Mouse (Mus musculus) hindbrain, embryonic 16.5 days (tissue): ENCODE data around the gene Gm9573. TPM values are rescaled to one million over a fixed set of nuclear protein-coding genes. Genes with fewer than 3 reads are reported as not detected.
A peak's percentile ranks its signal among the peaks of the same experiment; 100 is the strongest.

Experiments
- ATAC-seq: fragments of 200-750 bp; cut with Nextera tagmentation; 2 replicates; pipeline ENCODE4 v1.8.0; 2017; ENCODE audit warnings: moderate TSS enrichment, moderate library complexity
- H3K27ac ChIP-seq: fragments of 300-500 bp; sonication (generic); 2 replicates; pipeline ENCODE4 v1.5.1; 2014; ENCODE audit warnings: low read depth, mild to moderate bottlenecking, control low read depth, low read length, moderate library complexity
- H3K27me3 ChIP-seq: fragments of 300-500 bp; sonication (generic); replicated peaks from 2 replicates; pipeline ENCODE4 v1.6.1; 2014; ENCODE audit warnings: low read length; ENCODE audit not compliant: control insufficient read depth, insufficient read depth
- H3K36me3 ChIP-seq: fragments of 300-500 bp; sonication (generic); 2 replicates; pipeline ENCODE4 v1.6.1; 2014; ENCODE audit warnings: mild to moderate bottlenecking, low read length, moderate library complexity, mixed read lengths; ENCODE audit not compliant: control insufficient read depth, insufficient read depth
- H3K4me1 ChIP-seq: fragments of 300-500 bp; sonication (generic); 2 replicates; pipeline ENCODE4 v1.6.1; 2014; ENCODE audit warnings: low read depth, low read length; ENCODE audit not compliant: control insufficient read depth, insufficient read depth
- H3K4me2 ChIP-seq: fragments of 300-500 bp; sonication (generic); 2 replicates; pipeline ENCODE4 v1.6.1; 2014; ENCODE audit warnings: mild to moderate bottlenecking, low read length, control low read depth, moderate library complexity
- H3K4me3 ChIP-seq: fragments of 300-500 bp; sonication (generic); 2 replicates; pipeline ENCODE4 v1.5.1; 2014; ENCODE audit warnings: mild to moderate bottlenecking, low read length, control low read depth, moderate library complexity
- H3K9ac ChIP-seq: fragments of 300-500 bp; sonication (generic); 2 replicates; pipeline ENCODE4 v1.6.1; 2014; ENCODE audit warnings: low read depth, mild to moderate bottlenecking, control low read depth, low read length, moderate library complexity
- H3K9me3 ChIP-seq: fragments of 300-500 bp; sonication (generic); 2 replicates; pipeline ENCODE4 v1.6.1; 2014; ENCODE audit warnings: mild to moderate bottlenecking, low read length, moderate library complexity; ENCODE audit not compliant: control insufficient read depth
- WGBS: fragments of 180-500 bp; shearing (Covaris S2); extraction: QIAGEN DNeasy Blood & Tissue Kit; methylation state at CpG from one replicate; pipeline ENCODE4 v1.1.7; 2014; 5-methylcytosine and 5-hydroxymethylcytosine counted together
- polyA plus RNA-seq: library from polyadenylated mRNA; unstranded; fragments of >200 nt; fragmentation: Nextera tagmentation; extraction: Ambion mirVana; gene quantifications from 2 replicates; pipeline ENCODE4 v1.2.1, GENCODE M21; 2015

Gm9573 gene
- polyA plus RNA-seq: not detected in 2 replicates

DNA sequence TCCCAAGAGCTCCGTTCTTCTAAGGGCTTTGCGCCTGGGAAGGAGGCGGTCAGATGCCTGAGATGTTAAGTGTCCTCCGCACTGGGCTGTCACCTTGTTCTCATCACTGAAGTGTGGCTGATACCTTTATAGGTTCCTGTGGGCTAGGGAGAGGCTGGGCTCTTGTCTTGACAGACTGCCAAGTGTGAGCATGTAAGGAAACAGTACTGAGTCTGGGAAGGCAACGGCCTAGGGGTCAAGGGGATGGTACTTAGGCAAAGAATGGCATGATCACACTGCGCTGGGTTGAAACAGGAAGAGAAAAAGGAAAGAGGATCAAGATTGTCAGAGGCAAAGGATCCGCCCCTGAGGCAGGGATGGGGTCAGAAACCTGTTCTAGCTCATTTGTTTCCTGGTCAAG is at the start of gene Gm9573:
TSS of gene Gm9573 (minus strand) at position 101 of the 400 bp plus-strand sequence.
- Histone ChIP-seq H3K36me3 (no peaks in the 10 kb centered on the region), H3K4me1 (no peaks in the 10 kb centered on the region), H3K4me3 (no peak within 1 kb of the TSS), H3K27me3 (no peaks in the 10 kb centered on the region), H3K9ac (no peak within 1 kb of the TSS), H3K9me3 (no peaks in the 10 kb centered on the region), H3K4me2 (no peak within 1 kb of the TSS), H3K27ac (no peak within 1 kb of the TSS)
- 90% methylated on average over 7 of the region's 7 CpGs for WGBS
- ATAC-seq: no peak

DNA sequence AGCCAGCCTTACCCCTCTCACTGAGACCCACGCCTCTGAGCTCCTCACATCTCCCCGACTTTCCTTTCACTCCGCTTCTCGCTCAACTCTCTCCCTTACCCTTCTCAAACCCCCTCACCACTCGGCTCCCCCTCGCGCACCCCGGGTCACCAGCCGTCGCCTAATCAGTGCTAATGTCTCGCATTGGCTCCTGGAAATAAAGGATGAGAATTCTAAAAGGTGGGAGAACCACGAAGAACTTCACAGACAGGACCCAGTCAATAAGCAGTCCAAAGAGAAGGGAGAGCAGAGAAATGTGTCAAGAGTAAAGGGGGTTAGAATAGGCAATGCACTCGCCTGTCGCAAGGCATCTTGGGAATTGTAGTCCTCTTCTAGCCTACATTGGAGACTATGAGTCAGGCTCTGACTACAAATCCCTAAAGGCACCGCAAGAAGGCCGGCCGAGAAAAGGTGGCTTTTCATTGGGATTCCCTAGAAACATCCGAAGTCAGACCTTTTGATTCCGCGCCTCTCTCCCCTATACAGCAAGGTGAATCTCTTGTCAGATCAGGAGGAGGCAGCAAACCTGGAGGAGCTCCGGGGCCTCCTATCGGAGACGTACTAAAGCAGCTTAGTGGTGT is 47.1 kb upstream of the Gm9573 start, which contains the start of gene Gtf2h4:
TSS of gene Gtf2h4 (minus strand) at position 324 of the 620 bp plus-strand sequence.
- Histone ChIP-seq H3K4me3 (peak within 1 kb of the TSS; percentile 58), H3K27me3 (no peaks in the 10 kb centered on the region), H3K27ac (no peak within 1 kb of the TSS; the same call in 1 of the 2 replicates), H3K4me1 (peaks cover 8% of the 10 kb centered on the region), H3K4me2 (peak within 1 kb of the TSS; percentile 57), H3K9me3 (no peaks in the 10 kb centered on the region), H3K9ac (peak within 1 kb of the TSS; percentile 81), H3K36me3 (0 out of 2 replicates have a peak, but pooled peaks cover 2% of the 10 kb centered on the region)
- ATAC-seq: peak; percentile 98
- 1% methylated on average over 23 of the region's 23 CpGs for WGBS

DNA sequence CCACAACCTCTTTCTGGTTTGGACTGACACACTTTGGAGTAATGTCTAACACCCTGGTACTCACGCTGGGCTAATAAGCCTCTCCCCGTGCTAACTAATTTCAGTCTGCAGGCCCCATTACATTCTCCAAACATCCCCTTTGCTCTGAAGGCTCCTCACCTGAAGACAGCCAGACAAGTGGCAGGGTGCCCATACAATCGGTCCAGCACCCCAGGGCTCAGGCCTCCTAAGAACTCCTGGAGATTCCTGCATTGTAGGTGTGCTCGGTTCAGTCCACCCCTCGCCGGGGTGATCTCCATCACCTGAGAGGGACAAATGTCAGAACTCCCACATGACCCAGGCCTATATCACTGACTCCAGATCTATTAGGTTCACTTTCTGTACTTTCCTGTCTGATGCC is 46.1 kb upstream of the Gm9573 start:
- H3K9ac ChIP-seq: no peak overlapping the region
- no peaks in the 10 kb centered on the region for H3K9me3 ChIP-seq
- H3K4me3 ChIP-seq: no peak overlapping the region
- no peak overlapping the region for H3K27ac ChIP-seq
- peaks cover 17% of the 10 kb centered on the region for H3K4me1 ChIP-seq
- ATAC-seq: no peak
- WGBS: 94% methylated on average over 6 of the region's 6 CpGs
- 0 out of 2 replicates have a peak, but pooled peaks cover 2% of the 10 kb centered on the region for H3K36me3 ChIP-seq
- no peak overlapping the region for H3K4me2 ChIP-seq
- no peaks in the 10 kb centered on the region for H3K27me3 ChIP-seq

DNA sequence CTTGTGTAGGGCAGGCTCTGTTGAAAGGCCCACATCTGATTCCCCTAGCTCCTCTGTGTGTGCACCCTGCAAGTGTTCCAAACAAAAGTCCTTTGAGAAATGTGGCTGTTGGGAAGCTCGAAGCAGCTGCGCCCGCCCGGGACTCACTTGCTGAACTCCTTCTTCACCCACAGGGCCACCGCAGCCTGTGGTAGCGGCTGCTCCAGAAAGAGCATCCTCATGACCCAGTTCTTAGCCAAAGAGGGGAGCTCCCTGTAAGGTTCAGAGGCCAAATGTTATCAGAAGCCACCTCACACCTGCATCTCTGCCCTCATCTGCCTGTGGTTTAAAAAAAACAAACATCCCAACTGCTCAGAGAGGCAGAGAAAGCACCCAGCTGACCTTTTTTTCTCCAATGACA is 45.4 kb upstream of the Gm9573 start:
- H3K27me3 ChIP-seq: no peaks in the 10 kb centered on the region
- 0 out of 2 replicates have a peak, but pooled peaks cover 2% of the 10 kb centered on the region for H3K36me3 ChIP-seq
- no peak overlapping the region for H3K4me3 ChIP-seq
- H3K4me2 ChIP-seq: no peak overlapping the region
- H3K9me3 ChIP-seq: no peaks in the 10 kb centered on the region
- H3K27ac ChIP-seq: no peak overlapping the region
- H3K4me1 ChIP-seq: peaks cover 17% of the 10 kb centered on the region
- ATAC-seq: no peak
- no peak overlapping the region for H3K9ac ChIP-seq
- WGBS: 93% methylated on average over 6 of the region's 6 CpGs

DNA sequence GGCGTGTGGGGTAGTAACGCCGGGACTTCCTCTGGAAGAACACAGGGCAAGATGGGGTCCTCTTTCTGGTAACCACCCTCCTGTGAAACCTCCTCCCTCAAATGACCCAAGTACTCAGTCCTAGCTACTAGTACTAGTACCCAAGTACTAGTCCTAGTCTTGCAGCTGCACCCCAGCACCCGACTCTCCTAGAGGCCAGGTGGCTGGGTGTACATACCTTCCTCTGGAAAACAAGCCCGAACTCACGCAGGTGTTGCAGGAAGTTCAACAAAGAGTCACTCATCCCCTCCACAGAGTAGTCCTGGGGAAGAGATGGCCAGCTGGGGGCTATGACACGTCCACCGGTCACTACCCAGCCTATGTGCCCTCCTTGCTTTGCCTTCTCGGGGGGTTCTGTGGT is 43.3 kb upstream of the Gm9573 start:
- no peak overlapping the region for H3K4me2 ChIP-seq
- 0 out of 2 replicates have a peak, but pooled peaks cover 2% of the 10 kb centered on the region for H3K36me3 ChIP-seq
- no peak overlapping the region for H3K4me3 ChIP-seq
- H3K4me1 ChIP-seq: peaks cover 25% of the 10 kb centered on the region
- H3K9me3 ChIP-seq: no peaks in the 10 kb centered on the region
- H3K27me3 ChIP-seq: no peaks in the 10 kb centered on the region
- H3K27ac ChIP-seq: no peak overlapping the region
- H3K9ac ChIP-seq: no peak overlapping the region
- WGBS: 95% methylated on average over 9 of the region's 9 CpGs
- no peak for ATAC-seq

DNA sequence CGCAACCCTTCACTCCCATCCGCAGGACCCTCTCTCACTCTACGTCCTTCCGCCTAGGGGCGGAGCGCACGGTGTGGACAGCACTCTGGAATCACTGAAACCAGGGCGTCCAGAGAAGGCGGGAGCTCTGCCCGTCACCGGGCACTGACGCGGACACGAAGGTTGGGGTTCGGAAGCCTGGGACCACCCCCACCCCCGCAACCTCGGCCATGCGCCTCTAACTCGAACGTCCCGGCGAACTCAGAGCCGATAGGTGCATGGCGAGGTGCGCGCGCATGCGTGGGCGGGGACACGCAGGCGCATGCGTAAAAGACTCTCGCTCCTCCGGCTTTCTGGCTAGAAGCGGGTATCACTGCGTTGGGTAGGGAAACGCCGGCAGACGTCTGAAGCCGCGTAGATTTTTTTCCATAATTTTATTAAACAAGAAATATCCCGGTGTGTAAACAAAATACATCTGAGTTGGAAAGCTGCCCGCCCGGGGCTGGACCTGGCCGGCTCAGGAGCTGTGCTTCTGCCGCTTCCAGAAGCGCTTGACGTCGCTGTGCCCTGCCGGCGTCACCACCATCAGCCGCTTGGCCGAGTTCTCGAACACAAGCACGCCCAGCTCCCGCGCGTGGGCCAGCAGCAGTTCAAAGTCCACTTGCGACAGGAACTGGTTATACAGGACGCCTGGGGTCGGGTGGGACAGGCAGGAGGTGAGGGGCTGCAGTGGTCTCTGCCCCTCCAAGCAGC is 41.1 kb upstream of the Gm9573 start, which contains the start of gene Vars2:
TSS of gene Vars2 (minus strand) at position 259 of the 732 bp plus-strand sequence.
- Histone ChIP-seq H3K9ac (peak within 1 kb of the TSS; percentile 89), H3K36me3 (peaks cover 9% of the 10 kb centered on the region; the same call in 1 of the 2 replicates), H3K27me3 (no peaks in the 10 kb centered on the region), H3K4me1 (peaks cover 18% of the 10 kb centered on the region), H3K9me3 (no peaks in the 10 kb centered on the region), H3K27ac (peak within 1 kb of the TSS; percentile 88), H3K4me3 (peak within 1 kb of the TSS; percentile 83), H3K4me2 (peak within 1 kb of the TSS; percentile 91)
- under 1% methylated on average over 61 of the region's 61 CpGs for whole genome bisulfite sequencing
- peak; percentile 92 for ATAC-seq

DNA sequence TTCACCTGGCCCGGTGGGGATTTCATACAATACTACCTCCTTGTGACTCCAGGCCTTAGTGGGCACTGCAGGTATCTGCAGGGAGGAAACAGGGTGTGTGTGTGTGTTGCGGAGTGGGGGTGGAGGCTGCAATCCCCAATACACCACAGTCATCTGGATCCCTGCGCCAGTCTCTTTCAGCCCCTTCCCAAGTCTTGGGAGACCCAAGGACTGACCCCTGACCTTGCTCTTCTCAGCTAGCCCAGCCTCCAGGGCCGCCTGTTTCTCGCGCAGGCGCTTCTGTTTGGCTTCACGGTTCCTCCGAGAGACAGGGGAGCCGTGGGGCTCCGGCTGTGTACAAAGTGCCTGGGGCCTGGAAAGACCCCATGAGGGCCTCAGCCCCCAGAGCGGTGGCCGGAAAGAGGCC is 40.4 kb upstream of the Gm9573 start:
- ATAC-seq: peak; percentile 54
- 6% methylated on average over 13 of the region's 13 CpGs for WGBS
- peak overlapping the region; percentile 89 for H3K9ac ChIP-seq
- peaks cover 10% of the 10 kb centered on the region; the same call in 1 of the 2 replicates for H3K36me3 ChIP-seq
- peak overlapping the region; percentile 88 for H3K27ac ChIP-seq
- H3K27me3 ChIP-seq: no peaks in the 10 kb centered on the region
- peaks cover 16% of the 10 kb centered on the region for H3K4me1 ChIP-seq
- H3K9me3 ChIP-seq: no peaks in the 10 kb centered on the region
- H3K4me2 ChIP-seq: peak overlapping the region; percentile 91
- H3K4me3 ChIP-seq: peak overlapping the region; percentile 83

DNA sequence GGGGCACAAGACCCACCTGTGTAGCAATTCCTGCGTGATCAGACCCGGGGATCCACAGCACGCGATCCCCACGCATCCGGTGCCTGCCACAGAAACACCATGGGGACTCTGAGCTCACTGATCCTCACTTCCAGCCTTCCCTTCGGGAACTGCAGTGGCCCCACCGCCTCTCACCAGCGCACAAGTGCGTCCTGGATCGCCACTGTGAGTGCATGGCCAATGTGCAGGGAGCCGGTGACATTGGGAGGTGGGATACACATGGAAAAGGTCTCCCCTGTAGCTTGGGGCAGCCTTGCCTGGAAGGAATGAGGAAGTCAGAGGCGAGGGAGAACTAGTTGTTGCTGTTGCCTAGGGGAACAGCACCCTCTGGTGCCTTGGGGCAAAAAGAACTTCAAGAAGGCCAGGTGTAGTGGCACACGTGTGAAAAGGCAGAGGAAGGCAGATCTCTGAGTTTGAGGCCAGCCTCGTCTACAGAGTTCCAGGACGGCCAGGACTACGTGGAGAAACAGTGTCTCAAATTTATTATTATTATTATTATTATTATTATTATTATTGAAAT is 39.6 kb upstream of the Gm9573 start:
- H3K4me2 ChIP-seq: no peak overlapping the region
- H3K27me3 ChIP-seq: no peaks in the 10 kb centered on the region
- no peak for ATAC-seq
- no peak overlapping the region for H3K9ac ChIP-seq
- H3K36me3 ChIP-seq: peaks cover 10% of the 10 kb centered on the region
- peaks cover 16% of the 10 kb centered on the region for H3K4me1 ChIP-seq
- WGBS: 77% methylated on average over 17 of the region's 17 CpGs
- H3K4me3 ChIP-seq: no peak overlapping the region
- no peaks in the 10 kb centered on the region for H3K9me3 ChIP-seq
- no peak overlapping the region for H3K27ac ChIP-seq

DNA sequence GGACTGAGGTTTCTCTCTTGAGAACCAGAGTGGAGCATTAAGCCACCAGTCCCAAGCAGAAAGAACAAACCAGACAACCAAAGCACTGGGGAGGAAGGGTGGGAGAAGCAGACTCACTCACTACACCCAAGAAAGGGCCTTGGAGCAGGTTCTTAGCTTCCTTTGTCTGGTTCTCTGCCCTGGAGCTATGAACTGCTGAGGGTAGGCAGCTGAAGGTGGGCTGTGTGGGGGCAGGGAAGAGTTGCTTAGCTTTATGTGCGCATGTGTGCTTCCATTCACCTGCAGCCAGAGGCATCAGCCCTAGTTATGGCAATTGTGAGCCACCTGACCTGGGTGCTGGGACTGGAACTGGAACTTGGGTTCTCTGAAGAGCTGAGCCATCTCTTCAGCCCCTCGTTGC is 26.6 kb upstream of the Gm9573 start:
- no peaks in the 10 kb centered on the region for H3K27me3 ChIP-seq
- no peak overlapping the region for H3K9ac ChIP-seq
- H3K9me3 ChIP-seq: no peaks in the 10 kb centered on the region
- H3K36me3 ChIP-seq: peaks cover 16% of the 10 kb centered on the region
- H3K4me3 ChIP-seq: no peak overlapping the region
- no peaks in the 10 kb centered on the region for H3K4me1 ChIP-seq
- 91% methylated on average over 2 of the region's 2 CpGs for WGBS
- ATAC-seq: no peak
- H3K4me2 ChIP-seq: no peak overlapping the region
- H3K27ac ChIP-seq: no peak overlapping the region
